Mouse (Mus musculus) cerebellum, adult 2 months (tissue): ENCODE results near the gene Olfm1.

Experiments
- CTCF ChIP-seq: fragments of 200-500 bp; IDR thresholded peaks from 2 replicates; pipeline ENCODE4 v1.5.1; 2011; ENCODE audit warnings: low read depth, mild to moderate bottlenecking, control low read depth, low read length, moderate library complexity, borderline replicate concordance; ENCODE audit not compliant: insufficient read depth
- POLR2A ChIP-seq: fragments of 200-500 bp; IDR thresholded peaks from 2 replicates; pipeline ENCODE4 v1.6.1; 2011; ENCODE audit warnings: low read length, control low read depth, borderline replicate concordance; ENCODE audit not compliant: insufficient read depth

DNA sequence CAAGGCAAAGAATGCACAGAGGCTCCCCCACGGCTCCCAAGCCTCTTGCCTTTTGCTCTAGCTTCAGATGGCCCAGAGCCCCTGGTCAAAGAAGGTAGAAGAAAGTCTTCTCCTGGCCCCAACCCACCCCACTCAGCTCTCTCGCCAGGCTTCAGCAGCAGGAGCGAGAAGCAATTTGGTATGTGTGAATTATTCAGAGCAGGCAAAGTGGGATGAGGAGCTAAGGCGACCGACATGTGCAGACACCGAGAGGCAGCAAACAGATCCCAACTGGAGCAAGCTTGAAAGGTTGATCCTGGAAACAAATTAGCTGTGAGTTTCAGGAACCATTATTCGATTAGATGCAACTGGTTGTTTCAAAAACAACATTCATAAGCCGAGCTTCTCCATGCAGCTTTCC lies 46.8 kb downstream of the Olfm1 start:
- TF ChIP-seq POLR2A = no peak
- TF ChIP-seq CTCF = no peak
